Mouse (Mus musculus): ENCODE measurements around the gene Pabpc1l. TPM values are rescaled to one million over a fixed set of nuclear protein-coding genes. Genes with fewer than 3 reads are reported as not detected.

Pabpc1l gene
- polyA plus RNA-seq, 1 experiment from 2014 or later = 2.1 TPM

DNA sequence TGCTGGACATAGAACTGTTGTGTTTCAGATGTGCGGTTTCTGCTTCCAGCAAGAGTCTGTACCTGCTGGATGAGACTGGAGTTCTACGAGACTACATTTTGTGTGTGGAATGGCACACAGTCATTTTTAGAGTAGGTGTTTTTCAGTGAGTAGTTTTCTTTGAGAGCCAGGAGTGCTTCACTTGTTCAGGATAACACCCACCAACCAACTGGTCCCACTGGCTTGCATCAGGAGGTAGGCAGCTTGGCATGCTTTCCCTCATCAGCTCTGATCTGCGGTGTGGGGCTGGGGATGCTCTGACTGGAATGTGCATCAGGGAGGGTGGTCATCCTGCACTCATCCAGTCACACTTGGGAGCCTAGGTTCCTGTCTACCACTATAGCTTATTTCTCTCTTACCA, 22.6 kb upstream of the Pabpc1l start:
- Histone ChIP-seq H3K27me3 (replicated peaks; ENCODE audit: control insufficient read depth, insufficient read depth, low read length) (no peaks in the 10 kb centered on the region), H3K9ac (ENCODE audit: low read depth, low read length) (no peak overlapping the region), H3K36me3 (ENCODE audit: control insufficient read depth, insufficient read depth, low read length) (0 out of 2 replicates have a peak, but pooled peaks cover 2% of the 10 kb centered on the region), H3K4me1 (ENCODE audit: control insufficient read depth, insufficient read depth, low read depth, low read length) (peaks cover 10% of the 10 kb centered on the region; the same call in 1 of the 2 replicates), H3K27ac (ENCODE audit: low read depth, low read length) (no peak overlapping the region), H3K9me3 (ENCODE audit: control insufficient read depth, low read length) (no peaks in the 10 kb centered on the region), H3K4me3 (ENCODE audit: low read length) (no peak overlapping the region), H3K4me2 (ENCODE audit: low read length) (no peak overlapping the region)
- ATAC-seq = no peak
- WGBS = 96% methylated on average over 3 of the region's 3 CpGs

DNA sequence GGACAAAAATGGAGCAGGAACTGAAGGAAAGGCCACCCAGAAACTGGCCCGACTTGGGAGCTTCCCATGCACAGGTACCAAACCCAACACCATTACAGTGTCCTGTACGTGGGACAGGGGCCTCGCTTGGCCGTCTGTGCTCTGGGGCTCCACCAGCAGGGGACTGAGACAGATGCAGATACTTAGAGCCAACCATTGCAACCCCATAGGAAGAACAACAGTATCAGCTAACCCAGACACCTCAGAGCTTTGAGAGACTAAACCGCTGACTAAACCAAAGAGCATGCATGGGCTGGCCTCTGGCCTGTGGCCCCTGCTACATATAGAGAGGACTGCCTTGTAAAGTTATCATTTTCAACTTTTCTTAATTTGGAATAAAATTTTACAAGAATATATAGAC, 20.7 kb upstream of the Pabpc1l start:
- Histone ChIP-seq H3K4me2 (ENCODE audit: low read length) (no peak overlapping the region), H3K27me3 (replicated peaks; ENCODE audit: control insufficient read depth, insufficient read depth, low read length) (no peaks in the 10 kb centered on the region), H3K4me1 (ENCODE audit: control insufficient read depth, insufficient read depth, low read depth, low read length) (peaks cover 4% of the 10 kb centered on the region; the same call in 1 of the 2 replicates), H3K9me3 (ENCODE audit: control insufficient read depth, low read length) (no peaks in the 10 kb centered on the region), H3K9ac (ENCODE audit: low read depth, low read length) (no peak overlapping the region), H3K27ac (ENCODE audit: low read depth, low read length) (no peak overlapping the region), H3K4me3 (ENCODE audit: low read length) (no peak overlapping the region), H3K36me3 (ENCODE audit: control insufficient read depth, insufficient read depth, low read length) (0 out of 2 replicates have a peak, but pooled peaks cover 2% of the 10 kb centered on the region)
- no peak for ATAC-seq
- WGBS = 82% methylated on average over 5 of the region's 5 CpGs

DNA sequence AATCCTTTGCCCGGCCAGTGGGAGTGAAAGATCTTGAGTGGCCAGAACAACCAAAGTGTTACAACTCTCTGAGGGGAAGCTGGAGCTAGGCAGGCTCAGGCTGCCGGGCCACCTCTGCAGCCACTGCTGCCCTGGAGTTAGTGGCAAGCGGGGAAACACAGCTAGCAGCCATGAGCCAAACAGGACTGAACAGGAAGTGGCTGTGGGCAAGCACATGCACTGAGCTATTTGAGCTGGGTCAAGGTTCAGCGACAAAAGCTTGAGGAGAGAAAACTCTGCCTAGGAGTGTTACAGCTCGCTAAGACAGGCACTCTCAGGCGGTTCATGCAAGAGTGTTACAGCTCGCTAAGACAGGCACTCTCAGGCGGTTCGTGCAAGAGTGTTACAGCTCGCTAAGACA, 18.3 kb upstream of the Pabpc1l start:
- H3K36me3 ChIP-seq (ENCODE audit: control insufficient read depth, insufficient read depth, low read length) = peaks cover 5% of the 10 kb centered on the region; the same call in 1 of the 2 replicates
- H3K4me3 ChIP-seq (ENCODE audit: low read length) = no peak overlapping the region
- H3K27me3 ChIP-seq (replicated peaks; ENCODE audit: control insufficient read depth, insufficient read depth, low read length) = no peaks in the 10 kb centered on the region
- no peaks in the 10 kb centered on the region for H3K9me3 ChIP-seq (ENCODE audit: control insufficient read depth, low read length)
- no peak overlapping the region for H3K27ac ChIP-seq (ENCODE audit: low read depth, low read length)
- no peak overlapping the region for H3K4me2 ChIP-seq (ENCODE audit: low read length)
- peaks cover 4% of the 10 kb centered on the region; the same call in 1 of the 2 replicates for H3K4me1 ChIP-seq (ENCODE audit: control insufficient read depth, insufficient read depth, low read depth, low read length)
- WGBS = 79% methylated on average over 10 of the region's 10 CpGs
- ATAC-seq = no peak
- H3K9ac ChIP-seq (ENCODE audit: low read depth, low read length) = no peak overlapping the region

DNA sequence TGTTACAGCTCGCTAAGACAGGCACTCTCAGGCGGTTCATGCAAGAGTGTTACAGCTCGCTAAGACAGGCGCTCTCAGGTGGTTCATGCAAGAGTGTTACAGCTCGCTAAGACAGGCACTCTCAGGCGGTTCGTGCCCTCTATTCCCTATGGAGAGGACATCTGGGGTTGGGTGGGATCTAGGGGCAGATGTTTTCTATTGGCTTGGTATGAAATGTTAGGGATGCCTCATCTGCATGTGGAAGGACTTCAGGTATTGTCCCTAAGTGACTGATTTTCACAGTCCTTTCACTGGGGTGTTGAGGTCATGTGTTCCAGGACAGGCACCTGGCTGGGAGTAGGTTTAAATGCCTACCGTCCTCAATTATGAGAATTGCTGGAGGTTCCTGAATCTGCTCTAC, 17.7 kb upstream of the Pabpc1l start:
- Histone ChIP-seq H3K9ac (ENCODE audit: low read depth, low read length) (no peak overlapping the region), H3K4me2 (ENCODE audit: low read length) (no peak overlapping the region), H3K4me1 (ENCODE audit: control insufficient read depth, insufficient read depth, low read depth, low read length) (peaks cover 4% of the 10 kb centered on the region; the same call in 1 of the 2 replicates), H3K36me3 (ENCODE audit: control insufficient read depth, insufficient read depth, low read length) (peaks cover 7% of the 10 kb centered on the region), H3K27me3 (replicated peaks; ENCODE audit: control insufficient read depth, insufficient read depth, low read length) (no peaks in the 10 kb centered on the region), H3K9me3 (ENCODE audit: control insufficient read depth, low read length) (no peaks in the 10 kb centered on the region), H3K4me3 (ENCODE audit: low read length) (no peak overlapping the region), H3K27ac (ENCODE audit: low read depth, low read length) (no peak overlapping the region)
- 86% methylated on average over 8 of the region's 8 CpGs for WGBS
- ATAC-seq = no peak

DNA sequence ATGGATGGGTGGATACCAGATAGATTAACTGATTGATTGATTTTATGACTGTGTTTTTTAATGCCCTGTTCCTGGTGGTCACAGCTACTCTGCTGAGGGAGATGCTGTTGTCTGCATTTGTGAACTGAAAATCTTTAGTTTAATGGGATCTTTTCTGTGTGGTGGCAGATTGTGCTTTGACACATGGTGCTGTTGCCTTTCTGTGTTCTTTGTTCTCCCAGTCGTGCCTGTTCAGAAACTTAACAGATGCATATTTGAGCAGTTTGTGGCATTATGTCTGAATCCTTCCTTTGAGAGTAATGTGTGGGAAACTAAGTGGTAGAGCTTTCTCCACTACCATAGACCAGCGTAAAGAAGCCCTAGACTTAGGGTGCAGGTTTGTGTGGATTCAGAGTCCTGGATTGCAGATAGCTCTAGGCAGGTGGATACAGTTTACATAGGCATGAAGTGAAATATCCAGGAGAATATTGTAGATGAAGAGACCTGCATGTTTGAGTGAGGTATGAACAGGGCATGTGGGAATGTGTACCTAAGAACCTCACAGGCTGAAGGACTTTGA, 17.2 kb upstream of the Pabpc1l start:
- no peaks in the 10 kb centered on the region for H3K9me3 ChIP-seq (ENCODE audit: control insufficient read depth, low read length)
- peaks cover 4% of the 10 kb centered on the region; the same call in 1 of the 2 replicates for H3K4me1 ChIP-seq (ENCODE audit: control insufficient read depth, insufficient read depth, low read depth, low read length)
- H3K27ac ChIP-seq (ENCODE audit: low read depth, low read length) = no peak overlapping the region
- 66% methylated on average over 2 of the region's 2 CpGs for WGBS
- H3K9ac ChIP-seq (ENCODE audit: low read depth, low read length) = no peak overlapping the region
- no peak overlapping the region for H3K4me3 ChIP-seq (ENCODE audit: low read length)
- H3K36me3 ChIP-seq (ENCODE audit: control insufficient read depth, insufficient read depth, low read length) = peaks cover 11% of the 10 kb centered on the region
- H3K4me2 ChIP-seq (ENCODE audit: low read length) = no peak overlapping the region
- no peaks in the 10 kb centered on the region for H3K27me3 ChIP-seq (replicated peaks; ENCODE audit: control insufficient read depth, insufficient read depth, low read length)
- ATAC-seq = no peak

DNA sequence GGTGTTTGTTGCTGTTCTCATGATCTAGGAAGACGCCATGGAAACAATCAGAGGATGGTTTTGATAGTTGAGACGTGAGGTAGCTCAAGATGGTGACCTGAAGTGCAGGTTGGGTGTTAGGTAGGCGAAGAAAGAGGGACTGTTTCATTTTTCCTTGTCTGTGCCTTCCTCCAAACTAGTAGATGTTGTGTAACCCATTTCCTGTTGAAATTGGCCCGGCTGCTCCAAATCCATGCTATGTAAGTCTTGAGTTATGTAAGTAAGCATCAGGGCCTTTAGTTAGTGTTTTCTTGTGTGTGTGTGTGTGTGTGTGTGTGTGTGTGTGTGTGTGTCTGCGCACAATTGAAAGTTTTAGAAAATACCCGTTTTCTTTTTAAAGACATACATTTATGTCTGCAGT, 16.0 kb upstream of the Pabpc1l start:
- no peak overlapping the region for H3K4me2 ChIP-seq (ENCODE audit: low read length)
- WGBS = 91% methylated on average over 6 of the region's 6 CpGs
- no peaks in the 10 kb centered on the region for H3K27me3 ChIP-seq (replicated peaks; ENCODE audit: control insufficient read depth, insufficient read depth, low read length)
- no peak for ATAC-seq
- H3K4me1 ChIP-seq (ENCODE audit: control insufficient read depth, insufficient read depth, low read depth, low read length) = peaks cover 4% of the 10 kb centered on the region; the same call in 1 of the 2 replicates
- H3K27ac ChIP-seq (ENCODE audit: low read depth, low read length) = no peak overlapping the region
- no peak overlapping the region for H3K9ac ChIP-seq (ENCODE audit: low read depth, low read length)
- H3K9me3 ChIP-seq (ENCODE audit: control insufficient read depth, low read length) = no peaks in the 10 kb centered on the region
- H3K36me3 ChIP-seq (ENCODE audit: control insufficient read depth, insufficient read depth, low read length) = peaks cover 14% of the 10 kb centered on the region
- H3K4me3 ChIP-seq (ENCODE audit: low read length) = no peak overlapping the region

DNA sequence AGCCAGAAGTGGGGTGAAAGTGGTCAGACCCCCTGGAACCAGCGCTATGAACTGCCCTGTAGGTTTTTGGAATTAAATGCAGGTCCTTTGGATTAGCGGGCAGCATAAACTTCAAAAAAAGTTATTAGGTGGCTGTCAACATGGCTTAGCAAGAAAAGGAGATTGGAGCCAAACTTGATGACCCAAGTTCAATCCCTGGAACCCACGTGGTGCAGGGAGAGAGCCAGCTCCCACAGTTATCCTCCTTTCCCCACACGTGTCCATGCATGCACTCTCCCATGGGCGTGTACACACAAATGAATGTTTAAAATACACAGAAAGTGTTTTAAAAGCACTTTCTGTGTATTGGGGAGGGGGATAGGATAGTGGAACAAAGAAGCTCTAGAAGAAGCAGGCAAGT, 14.8 kb upstream of the Pabpc1l start:
- Histone ChIP-seq H3K27ac (ENCODE audit: low read depth, low read length) (no peak overlapping the region), H3K36me3 (ENCODE audit: control insufficient read depth, insufficient read depth, low read length) (peaks cover 18% of the 10 kb centered on the region), H3K27me3 (replicated peaks; ENCODE audit: control insufficient read depth, insufficient read depth, low read length) (no peaks in the 10 kb centered on the region), H3K4me2 (ENCODE audit: low read length) (no peak overlapping the region), H3K4me3 (ENCODE audit: low read length) (no peak overlapping the region), H3K9me3 (ENCODE audit: control insufficient read depth, low read length) (no peaks in the 10 kb centered on the region), H3K9ac (ENCODE audit: low read depth, low read length) (no peak overlapping the region), H3K4me1 (ENCODE audit: control insufficient read depth, insufficient read depth, low read depth, low read length) (peaks cover 2% of the 10 kb centered on the region; the same call in 1 of the 2 replicates)
- ATAC-seq = no peak
- 88% methylated on average over 5 of the region's 5 CpGs for WGBS

DNA sequence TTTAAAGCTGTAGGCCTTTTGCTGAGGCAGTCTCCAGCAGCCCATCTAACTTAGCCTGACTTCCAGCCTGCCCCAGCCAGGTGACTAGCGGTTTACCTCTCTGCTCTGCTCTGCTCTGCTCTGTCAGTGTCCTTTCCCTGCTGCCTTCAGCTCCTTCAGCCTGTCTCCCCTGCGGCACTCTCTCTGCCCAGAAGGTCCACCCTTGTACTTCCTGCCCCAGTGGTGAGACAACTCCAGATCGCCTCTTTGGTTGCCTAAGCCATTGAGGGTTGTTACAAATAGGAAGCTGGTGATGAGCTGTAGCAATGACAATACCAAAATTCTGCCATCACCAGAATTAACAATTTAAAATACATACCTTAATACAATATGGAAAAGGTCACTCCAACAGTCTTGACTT, 14.3 kb upstream of the Pabpc1l start:
- H3K27me3 ChIP-seq (replicated peaks; ENCODE audit: control insufficient read depth, insufficient read depth, low read length) = no peaks in the 10 kb centered on the region
- no peak for ATAC-seq
- no peaks in the 10 kb centered on the region for H3K9me3 ChIP-seq (ENCODE audit: control insufficient read depth, low read length)
- H3K4me1 ChIP-seq (ENCODE audit: control insufficient read depth, insufficient read depth, low read depth, low read length) = no peaks in the 10 kb centered on the region; the same call in 1 of the 2 replicates
- no peak overlapping the region for H3K9ac ChIP-seq (ENCODE audit: low read depth, low read length)
- H3K27ac ChIP-seq (ENCODE audit: low read depth, low read length) = no peak overlapping the region
- WGBS = 90% methylated on average over 3 of the region's 3 CpGs
- no peak overlapping the region for H3K4me2 ChIP-seq (ENCODE audit: low read length)
- peaks cover 22% of the 10 kb centered on the region for H3K36me3 ChIP-seq (ENCODE audit: control insufficient read depth, insufficient read depth, low read length)
- H3K4me3 ChIP-seq (ENCODE audit: low read length) = no peak overlapping the region

DNA sequence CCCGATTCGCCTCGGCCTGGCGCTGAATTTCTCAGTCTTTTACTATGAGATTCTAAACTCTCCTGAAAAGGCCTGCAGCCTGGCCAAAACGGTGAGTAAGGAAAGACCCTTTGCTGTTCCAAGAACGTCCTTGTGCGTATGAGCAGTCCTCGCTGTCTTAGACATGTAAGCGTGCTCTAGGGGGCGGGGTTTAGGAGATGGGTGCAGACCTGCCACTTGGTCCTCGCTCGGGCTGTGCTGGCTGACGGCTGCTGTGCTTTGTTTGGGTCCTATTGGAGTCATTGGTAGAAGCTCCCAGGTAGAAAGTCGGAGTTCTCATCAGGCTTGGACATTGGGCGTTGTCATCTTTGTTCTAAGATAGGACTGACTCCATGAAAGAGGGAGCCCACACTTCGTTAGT, 9.9 kb upstream of the Pabpc1l start:
- Histone ChIP-seq H3K4me2 (ENCODE audit: low read length) (no peak overlapping the region), H3K4me1 (ENCODE audit: control insufficient read depth, insufficient read depth, low read depth, low read length) (no peaks in the 10 kb centered on the region), H3K27ac (ENCODE audit: low read depth, low read length) (no peak overlapping the region), H3K9me3 (ENCODE audit: control insufficient read depth, low read length) (no peaks in the 10 kb centered on the region), H3K4me3 (ENCODE audit: low read length) (no peak overlapping the region), H3K36me3 (ENCODE audit: control insufficient read depth, insufficient read depth, low read length) (peaks cover 51% of the 10 kb centered on the region), H3K9ac (ENCODE audit: low read depth, low read length) (no peak overlapping the region), H3K27me3 (replicated peaks; ENCODE audit: control insufficient read depth, insufficient read depth, low read length) (no peaks in the 10 kb centered on the region)
- 94% methylated on average over 16 of the region's 16 CpGs for WGBS
- ATAC-seq = no peak

Data from hindbrain, embryonic 16.5 days (tissue).